Mouse (Mus musculus): ENCODE results near the gene Plekhn1. TPM values are rescaled to one million over a fixed set of nuclear protein-coding genes. Genes with fewer than 3 reads are reported as not detected.

Gene Plekhn1
- polyA plus RNA-seq, 1 experiment from 2014 or later = 45.5 TPM

Small RNA genes lying within 50 kb of the gene (microRNA-seq; reads per million reads assigned to microRNA genes)
- gene Mir7658 = 1.6 reads per million

Other genes starting within 250 kb of the Plekhn1 start
- gene B3galt6, start 242.2 kb downstream of the Plekhn1 start, polyA plus RNA-seq (2015; fragmentation: Nextera tagmentation; extraction: Ambion mirVana) = 16.1 and 16.4 TPM in 2 replicates
- 175 and 176 TPM in 2 replicates for gene Sdf4, start 242.0 kb downstream of the Plekhn1 start, polyA plus RNA-seq (2015; fragmentation: Nextera tagmentation; extraction: Ambion mirVana)
- gene Tnfrsf4, start 221.0 kb downstream of the Plekhn1 start, polyA plus RNA-seq (2015; fragmentation: Nextera tagmentation; extraction: Ambion mirVana) = 0.55 and 0.99 TPM in 2 replicates
- 3.6 and 5.4 TPM in 2 replicates for gene Tnfrsf18, start 208.7 kb downstream of the Plekhn1 start, polyA plus RNA-seq (2015; fragmentation: Nextera tagmentation; extraction: Ambion mirVana)
- gene Ttll10, start 175.4 kb downstream of the Plekhn1 start, polyA plus RNA-seq (2015; fragmentation: Nextera tagmentation; extraction: Ambion mirVana) = 2.5 and 3.1 TPM in 2 replicates
- 29.9 and 31.8 TPM in 2 replicates for gene 9430015G10Rik, start 124.9 kb downstream of the Plekhn1 start, polyA plus RNA-seq (2015; fragmentation: Nextera tagmentation; extraction: Ambion mirVana)
- 1.0 and 1.2 TPM in 2 replicates for gene Rnf223, start 104.3 kb downstream of the Plekhn1 start, polyA plus RNA-seq (2015; fragmentation: Nextera tagmentation; extraction: Ambion mirVana)
- gene Agrn, start 37.4 kb downstream of the Plekhn1 start, polyA plus RNA-seq (2015; fragmentation: Nextera tagmentation; extraction: Ambion mirVana) = 53.8 and 67.1 TPM in 2 replicates
- gene Isg15, start 34.0 kb downstream of the Plekhn1 start, polyA plus RNA-seq (2015; fragmentation: Nextera tagmentation; extraction: Ambion mirVana) = 3.4 and 3.6 TPM in 2 replicates
- 3.1 and 4.4 TPM in 2 replicates for gene AW011738, start 31.6 kb downstream of the Plekhn1 start, polyA plus RNA-seq (2015; fragmentation: Nextera tagmentation; extraction: Ambion mirVana)
- gene Perm1, start 19.0 kb downstream of the Plekhn1 start, polyA plus RNA-seq (2015; fragmentation: Nextera tagmentation; extraction: Ambion mirVana) = 4.7 and 6.7 TPM in 2 replicates
- gene Noc2l, start 1.2 kb upstream of the Plekhn1 start, polyA plus RNA-seq (2015; fragmentation: Nextera tagmentation; extraction: Ambion mirVana) = 58.0 and 68.4 TPM in 2 replicates
- 0.52 and 0.83 TPM in 2 replicates for gene Samd11, start 20.8 kb upstream of the Plekhn1 start, polyA plus RNA-seq (2015; fragmentation: Nextera tagmentation; extraction: Ambion mirVana)
- not detected in 2 replicates for gene Vmn2r-ps159, start 96.2 kb upstream of the Plekhn1 start, polyA plus RNA-seq (2015; fragmentation: Nextera tagmentation; extraction: Ambion mirVana)